Mouse (Mus musculus) cerebellum, adult 11-12 months (tissue): ENCODE data around the gene Abca8a.
"Not testable (repeated sequence)": the region's sequence is repeated elsewhere in the genome, so short reads cannot be mapped to it uniquely, and the experiment has no call there.

Experiments used
- DNase-seq: peaks from one replicate; pipeline ENCODE4 v3.0.0; 2022

The Abca8a gene

DNA sequence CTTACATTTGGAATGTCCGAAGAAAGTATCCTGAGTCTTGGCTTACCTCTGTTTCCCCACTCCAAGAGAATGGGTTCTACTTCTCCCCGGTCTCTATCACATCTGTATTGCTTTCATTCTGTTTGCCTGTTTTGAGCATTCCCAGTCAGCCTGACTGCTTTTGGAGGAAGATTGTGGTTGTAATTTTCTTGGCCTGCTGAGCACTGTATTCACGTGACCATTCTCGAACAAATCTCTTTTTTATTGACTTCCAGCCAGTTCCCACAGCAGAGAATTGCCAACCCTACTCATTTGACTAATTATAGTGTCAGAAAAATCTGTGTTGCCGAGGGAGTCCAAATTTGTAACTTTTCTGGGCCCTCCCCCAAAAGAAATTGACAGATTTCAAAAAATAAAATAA lies at the start of gene Abca8a:
Abca8a (minus strand) TSS at position 121 of the 400 bp plus-strand sequence.
- DNase-seq, result no peak

DNA sequence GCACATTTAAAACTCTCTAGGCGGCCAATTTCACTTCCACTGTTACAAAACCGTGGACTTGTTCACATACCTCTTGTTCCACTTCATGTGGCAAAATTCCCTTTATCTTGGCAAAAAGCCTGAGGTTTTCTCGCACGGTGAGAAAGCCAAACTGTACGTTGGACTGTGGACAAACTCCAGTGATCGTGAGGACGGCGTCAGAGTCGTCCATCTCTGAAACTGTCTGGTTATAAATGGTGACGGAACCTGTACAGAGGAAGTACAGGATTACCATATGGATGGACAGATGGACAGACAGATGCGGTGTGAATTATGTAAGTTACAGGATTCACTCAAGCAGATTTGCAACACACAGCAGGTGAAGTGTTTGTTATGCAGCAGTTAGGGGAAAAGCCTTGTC lies 49.6 kb upstream of the Abca8a start:
- no peak for DNase-seq

DNA sequence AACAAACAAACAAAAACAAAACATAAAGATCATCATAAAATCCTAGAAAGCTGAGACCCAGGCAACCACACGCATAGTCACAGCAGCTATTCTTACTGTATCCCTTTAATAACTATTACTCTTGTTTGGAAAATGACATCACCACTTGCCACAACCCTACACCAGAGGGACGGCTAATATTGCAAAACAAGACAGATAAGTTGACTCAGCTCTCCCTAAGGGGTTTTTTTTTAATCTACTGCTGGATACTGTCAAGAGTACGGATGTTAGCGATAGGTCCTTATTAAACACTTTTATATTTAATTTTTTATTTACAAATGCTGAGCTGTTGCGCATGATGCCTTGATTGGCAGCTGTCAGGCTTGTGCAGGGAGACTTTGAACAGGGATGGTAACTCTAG lies 35.0 kb upstream of the Abca8a start:
- DNase-seq, result no peak

DNA sequence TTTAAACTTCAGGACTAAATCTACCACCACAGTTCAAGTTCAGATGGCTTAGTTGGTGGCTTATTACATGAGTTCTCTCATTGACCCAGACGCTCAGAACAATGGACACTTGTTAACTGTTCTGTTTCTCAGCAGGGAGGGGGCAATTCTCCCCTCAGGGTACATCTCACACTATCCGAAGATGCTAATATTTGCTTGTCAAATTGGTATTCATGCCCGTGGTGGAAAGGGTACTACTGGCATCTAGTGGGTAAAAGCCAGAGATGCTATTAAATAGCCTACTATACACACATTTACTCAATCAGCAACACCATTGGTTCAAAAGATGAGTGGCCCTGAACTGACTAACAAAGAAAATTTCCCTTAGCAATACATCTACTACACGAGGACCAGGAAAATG lies 15.4 kb upstream of the Abca8a start:
- DNase-seq, result no peak

DNA sequence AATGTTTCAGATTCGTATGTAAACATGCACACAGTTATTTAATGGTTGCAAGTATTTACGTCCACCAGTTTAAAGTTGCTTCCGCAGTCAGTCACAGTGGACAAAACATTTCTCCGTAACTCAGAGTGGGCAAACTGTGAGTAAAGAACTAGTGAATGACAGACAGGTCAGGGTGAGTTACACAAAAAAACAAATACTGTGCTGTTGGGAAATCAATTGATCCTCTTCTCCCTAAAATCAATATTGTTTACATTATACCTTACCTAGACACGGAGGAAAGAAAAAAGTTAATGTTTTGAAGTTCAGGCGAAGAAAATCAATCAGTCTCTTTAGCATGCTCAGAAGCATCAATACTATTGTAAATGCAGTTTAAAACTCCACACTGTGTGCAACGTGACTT lies 5.7 kb upstream of the Abca8a start:
- no peak for DNase-seq

DNA sequence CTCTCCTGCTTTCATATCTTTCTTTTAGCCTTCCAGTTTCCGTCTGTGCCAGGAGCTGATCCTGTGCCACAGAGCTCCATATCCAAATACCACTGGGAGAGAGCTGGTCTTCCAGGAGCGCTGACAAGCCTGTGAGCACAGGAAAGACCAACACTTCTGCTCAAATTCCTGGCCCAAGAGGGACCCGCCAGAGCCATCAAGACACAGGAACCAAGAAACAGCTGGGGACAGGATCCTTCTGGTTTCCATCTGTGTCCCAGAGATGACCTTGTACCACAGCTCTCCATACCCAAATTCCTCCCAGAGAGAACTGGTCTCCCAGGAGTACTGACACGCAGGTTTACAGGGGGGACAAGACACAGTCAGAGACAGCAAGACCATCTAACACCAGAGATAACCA lies 3.1 kb upstream of the Abca8a start:
- no peak for DNase-seq

DNA sequence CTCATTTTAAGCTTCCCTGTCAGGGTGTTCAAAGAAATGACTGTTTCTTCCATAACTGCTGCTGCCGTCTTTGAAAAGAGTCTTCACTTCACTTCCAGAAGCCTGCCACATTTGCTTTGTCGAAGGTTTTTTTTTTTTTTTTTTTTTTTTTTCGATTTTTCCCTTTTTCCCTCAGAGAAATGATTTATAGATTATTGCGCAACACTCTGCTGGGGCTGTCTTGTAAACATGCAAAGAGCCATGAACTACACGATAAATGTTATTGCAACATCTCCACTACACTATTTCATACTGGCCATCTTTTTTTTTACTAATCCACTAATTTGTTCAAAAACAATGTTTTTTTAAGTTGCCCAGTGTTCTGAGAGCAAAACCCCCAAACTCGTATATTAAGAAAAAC lies 1.7 kb upstream of the Abca8a start:
- DNase-seq, result no peak

DNA sequence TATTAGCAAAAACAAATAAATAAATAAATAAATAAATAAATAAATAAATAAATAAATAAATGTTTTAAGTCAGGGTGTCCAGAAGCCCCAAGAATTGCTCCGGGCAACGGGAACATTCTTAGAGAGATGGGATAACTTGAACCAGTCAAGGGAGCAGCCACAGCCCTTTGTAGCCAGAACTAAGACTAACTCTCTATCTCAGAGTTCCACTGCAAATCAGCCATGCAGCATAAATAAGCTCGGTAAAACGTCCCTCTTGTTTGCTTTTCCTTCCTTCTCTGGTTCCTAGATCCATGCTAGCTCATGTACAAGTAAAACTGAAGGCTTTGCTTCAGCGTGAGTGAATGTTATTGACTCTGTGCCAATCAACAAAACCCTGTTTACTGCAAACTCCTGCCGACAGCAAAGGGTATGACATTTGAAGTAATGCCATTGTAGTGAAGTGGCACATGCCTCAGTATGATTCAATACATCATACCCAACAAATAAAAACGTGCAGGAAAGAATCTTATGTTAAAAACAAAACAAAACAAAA lies 865 bp downstream of the Abca8a start:
- no peak for DNase-seq

DNA sequence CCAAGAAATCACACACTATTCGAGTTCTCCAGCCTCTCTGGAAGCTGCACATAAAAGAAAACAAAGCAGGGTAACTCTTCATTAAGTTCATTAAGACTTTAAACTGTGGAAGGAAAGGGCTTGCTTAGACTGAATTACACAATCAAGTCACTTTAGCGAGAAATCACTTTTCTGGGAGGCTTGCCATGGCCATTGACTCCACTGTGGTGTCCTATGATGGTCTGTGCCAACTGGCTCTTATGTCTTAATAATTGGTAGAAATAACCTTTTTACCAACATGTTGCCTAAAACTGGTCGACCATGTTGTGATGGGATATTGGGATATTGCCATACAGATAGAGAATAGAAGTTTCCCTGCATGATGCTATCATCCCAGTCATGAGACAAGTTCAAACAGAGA lies 1.5 kb downstream of the Abca8a start:
- DNase-seq, result no peak

DNA sequence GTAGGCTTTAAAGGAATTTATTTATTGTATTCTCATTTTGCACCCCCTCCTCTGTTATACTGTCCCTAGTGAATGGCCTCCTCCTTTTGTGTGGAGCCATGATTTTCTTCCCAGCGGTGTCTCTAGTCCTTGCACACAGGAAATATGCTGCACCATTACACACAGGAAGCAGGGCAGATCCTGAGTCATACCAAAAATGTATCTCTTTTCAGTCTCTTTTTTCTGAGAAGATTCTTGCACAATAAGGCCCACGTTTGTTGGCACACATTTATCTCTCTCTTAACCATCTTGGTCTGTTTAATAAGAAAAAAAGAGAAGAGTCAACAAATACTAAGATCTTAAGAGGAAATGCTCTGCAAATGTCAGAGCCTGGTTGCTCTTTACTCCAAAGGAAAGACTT lies 4.5 kb downstream of the Abca8a start:
- no peak for DNase-seq

DNA sequence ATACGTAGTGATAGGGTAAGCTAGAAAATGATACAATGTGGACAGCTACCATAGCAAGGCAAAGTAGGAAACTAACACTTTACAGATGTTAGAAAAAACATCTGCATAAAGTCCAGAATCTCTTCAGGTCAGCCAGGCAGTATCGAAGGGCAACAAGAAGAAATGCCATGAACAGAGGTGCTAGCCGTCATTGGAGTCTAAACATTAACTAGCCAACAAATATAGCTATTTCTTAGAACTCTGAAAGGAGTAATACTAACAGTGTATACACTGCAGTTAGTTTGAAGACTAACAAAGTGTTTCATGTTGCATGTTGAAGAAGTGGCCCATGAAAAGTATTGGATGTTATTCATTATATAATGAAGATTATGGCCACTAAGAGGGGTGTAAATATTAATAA lies 23.6 kb downstream of the Abca8a start:
- DNase-seq, result no peak

DNA sequence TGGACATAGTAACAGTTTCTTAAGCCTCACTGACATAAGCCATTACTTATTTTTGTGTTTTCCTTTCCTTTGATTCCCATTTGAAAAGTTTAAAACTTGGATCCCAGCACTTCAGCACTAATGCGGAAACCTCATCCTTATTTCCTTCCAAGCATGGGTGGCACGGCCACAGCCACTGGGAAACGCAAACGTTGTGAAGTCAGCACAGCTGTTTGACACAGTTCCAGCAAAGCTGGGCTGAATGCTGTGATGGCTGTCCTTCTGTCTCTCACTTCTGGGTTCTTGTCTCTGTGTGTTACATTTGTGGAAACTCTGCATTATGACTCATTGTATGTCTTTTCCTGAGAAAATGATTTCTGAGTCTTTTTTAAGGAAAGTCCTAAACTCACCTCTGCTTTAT lies 34.7 kb downstream of the Abca8a start:
- no peak for DNase-seq

DNA sequence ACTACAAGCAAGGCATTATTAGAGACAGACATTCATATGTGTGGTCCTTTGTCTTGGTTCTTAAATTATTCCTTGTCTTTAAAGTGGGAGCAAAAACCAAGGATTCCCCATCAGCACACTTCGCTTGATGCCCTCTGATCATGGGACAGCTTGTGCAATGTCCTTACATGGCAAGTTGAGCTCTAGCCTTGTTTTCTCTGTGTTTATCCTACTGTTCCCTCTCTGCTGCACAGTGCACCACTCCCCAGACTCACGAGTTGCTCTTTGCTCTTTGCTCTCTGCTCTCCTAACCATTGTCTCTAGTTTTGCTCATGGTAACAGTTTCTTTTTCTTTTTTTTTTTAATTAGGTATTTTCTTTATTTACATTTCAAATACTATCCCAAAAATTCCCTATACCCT lies 35.7 kb downstream of the Abca8a start:
- no peak for DNase-seq

DNA sequence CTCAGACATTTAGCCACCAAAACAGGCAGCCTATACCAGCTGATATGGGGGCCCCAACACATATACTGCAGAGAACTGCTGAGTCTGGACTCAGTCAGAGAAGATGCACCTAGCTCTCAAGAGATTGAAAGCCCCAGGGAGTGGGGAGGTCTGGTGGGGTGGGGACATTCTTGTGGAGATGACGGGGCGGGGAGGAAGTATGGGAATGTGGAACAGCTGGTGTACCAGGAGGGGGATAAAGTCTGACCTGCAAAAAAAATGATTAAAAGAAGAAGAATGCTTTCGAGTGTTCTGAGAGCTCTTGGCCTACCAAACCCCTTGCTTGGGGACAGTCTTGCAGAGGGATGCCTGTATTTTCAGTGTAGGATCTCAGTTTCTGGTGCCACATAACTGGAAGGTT lies 42.1 kb downstream of the Abca8a start:
- no peak for DNase-seq

DNA sequence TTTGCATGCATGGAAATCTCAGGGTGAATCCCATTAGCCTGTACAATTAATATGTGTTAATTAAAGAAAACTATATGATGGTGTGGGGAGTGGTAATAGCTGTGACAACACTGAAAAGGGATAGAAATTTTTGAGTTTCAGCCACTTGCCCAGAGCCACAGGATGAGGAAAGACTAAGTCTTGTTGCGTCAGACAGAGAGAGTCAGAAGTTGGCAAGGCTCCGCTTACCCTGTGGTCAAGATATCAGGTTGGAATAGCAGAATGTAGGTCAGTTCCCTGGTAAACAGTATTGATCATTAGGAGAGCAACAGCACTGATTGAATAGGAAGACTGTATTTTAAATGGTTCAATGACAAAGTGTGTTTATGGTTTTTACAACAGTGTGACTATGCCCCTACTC lies 58.0 kb downstream of the Abca8a start:
- no peak for DNase-seq

DNA sequence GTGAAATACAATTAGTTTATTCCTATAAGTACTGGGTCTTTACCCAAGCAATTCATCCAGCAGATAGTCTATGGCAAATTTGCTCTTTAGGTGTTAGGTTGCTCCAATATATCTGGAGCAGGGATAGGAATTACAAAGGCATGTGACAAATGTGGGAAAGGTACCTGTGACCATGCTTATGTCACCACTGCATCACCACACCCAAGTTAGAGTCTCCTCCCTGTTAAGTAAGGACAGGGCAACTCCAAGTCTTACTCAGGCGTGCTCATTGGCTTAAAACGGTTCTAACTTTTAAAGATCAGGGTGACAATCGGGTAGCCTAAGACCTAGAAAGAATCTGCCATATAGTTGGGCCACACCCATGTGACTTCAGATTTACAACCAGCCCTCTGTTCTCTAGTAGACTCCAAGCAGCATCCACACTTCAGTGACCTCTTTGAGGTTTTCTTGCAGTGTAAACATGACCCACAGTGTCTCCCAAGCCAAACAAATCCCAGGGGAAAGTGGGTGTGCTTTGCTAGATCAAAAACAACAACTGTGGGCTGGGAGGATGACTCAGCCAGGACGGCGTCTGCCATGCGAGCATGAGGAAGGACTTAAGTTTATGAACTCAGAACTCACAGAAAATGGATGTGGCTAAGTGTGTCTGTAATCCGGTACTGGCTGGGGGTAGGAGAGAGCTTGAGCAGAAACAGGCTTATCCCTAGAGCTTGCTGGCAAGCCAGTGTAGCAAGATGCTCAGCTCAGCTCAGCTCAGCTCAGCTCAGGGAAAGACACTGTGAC lies 66.7 kb downstream of the Abca8a start:
- no peak for DNase-seq

DNA sequence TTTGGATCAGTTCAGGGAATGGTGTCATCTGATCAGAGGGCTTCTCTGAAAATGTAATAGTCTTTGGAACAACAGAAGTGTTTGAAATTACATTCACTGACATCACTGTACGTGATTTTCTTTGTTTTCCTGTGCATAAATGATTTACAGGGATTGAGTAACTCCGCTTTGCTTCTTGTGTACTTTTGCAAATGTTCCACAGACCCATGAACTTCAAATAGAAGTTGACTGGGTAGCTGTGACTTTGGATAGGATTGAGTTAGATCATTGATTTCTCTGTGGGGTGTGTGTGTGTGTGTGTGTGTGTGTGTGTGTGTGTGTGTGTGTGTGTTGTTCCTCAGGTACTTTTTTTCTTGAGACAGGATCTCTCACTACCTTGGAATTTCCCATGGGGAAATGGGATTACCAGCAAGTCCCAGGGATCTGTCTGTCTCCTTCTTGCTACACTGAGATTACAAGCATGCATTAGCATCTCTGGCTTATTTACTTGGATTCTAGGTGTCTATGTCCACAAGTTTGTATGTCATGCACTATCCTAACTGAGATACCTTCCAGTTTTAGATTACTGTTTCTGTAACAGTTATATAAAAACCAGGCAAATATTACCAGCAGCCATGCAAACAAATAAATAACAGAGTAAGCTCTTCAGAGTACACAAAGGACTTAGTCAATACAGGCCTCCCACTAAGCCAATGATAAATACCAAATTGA lies 84.8 kb downstream of the Abca8a start:
- no peak for DNase-seq

DNA sequence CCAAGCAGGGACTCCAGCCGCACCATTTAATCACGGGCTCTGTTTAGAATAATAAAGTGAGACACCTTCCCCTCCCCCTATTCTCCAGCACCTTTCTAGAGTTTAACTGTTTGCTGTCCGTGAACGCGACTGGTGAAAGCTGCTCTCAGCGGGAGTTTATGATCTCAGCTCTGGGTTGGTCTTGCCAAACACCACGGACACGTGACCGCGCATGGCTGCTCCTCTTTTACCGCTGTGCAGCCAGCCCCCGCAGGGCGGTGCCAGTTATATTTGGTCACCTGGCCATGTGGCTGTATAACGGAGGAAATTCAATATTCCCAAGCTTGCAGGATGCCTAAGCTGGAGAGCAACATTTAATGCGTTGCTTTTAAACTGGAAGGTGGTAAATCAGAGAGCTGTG lies 100.2 kb downstream of the Abca8a start, which contains the start of gene Abca8b:
Abca8b (minus strand) TSS at position 222 of the 400 bp plus-strand sequence.
- peak; percentile 93 for DNase-seq

DNA sequence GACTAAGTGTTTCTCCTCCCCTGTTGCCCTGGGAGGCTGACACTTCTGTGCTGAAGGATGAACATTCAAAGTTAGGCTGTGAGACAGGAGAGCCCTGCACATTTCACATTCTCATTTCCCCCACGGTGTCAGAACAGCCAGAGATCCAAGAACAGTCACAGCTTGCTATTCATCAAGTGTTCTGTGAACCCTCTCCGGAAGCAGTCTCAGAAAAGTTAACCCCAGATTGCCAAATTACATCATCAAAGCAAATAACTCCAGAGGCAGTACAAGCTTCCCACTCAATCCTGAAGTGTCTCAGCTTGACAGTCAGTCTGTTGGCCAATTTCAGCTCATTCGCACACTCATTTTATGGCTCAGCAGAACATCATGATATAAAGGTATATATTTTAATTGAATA lies 100.8 kb downstream of the Abca8a start:
- DNase-seq, result peak; percentile 28

DNA sequence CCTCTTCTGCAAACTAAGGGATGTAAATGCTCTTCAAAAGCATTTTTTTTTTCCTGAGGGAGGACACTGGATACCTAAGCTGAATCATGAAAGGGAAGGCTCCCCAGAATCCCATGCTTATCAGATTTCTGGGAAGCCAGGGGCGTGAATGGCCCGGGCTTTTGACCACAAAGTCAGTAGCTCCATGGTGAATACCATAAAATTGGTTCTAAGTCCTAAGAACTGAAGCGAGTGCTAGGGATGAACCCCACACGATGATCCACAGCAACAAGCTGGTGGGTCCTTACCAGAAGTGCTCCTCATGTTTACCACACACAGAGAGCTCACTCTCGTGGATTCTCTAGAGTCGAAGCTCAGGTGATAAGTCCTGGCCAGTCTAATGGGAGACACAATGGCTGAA lies 101.8 kb downstream of the Abca8a start:
- DNase-seq, result no peak

DNA sequence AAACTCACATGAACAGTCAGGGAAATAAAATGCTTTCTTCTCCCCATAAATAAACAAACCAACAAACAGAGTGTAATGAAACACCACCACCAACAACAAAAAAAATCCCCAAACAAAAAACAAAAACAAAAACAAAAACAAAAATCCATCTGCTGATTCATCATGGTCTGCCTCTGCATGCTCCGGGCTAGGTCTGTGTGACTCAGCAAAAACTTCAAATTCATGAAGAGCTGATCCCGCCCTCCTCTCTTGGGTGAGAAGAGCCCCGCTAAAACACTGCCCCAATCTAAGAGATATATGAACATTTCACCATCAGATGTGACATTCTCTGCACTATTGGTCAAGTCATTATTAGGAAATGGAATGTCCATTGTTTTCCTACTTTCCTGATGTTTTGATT lies 104.5 kb downstream of the Abca8a start:
- DNase-seq, result no peak

DNA sequence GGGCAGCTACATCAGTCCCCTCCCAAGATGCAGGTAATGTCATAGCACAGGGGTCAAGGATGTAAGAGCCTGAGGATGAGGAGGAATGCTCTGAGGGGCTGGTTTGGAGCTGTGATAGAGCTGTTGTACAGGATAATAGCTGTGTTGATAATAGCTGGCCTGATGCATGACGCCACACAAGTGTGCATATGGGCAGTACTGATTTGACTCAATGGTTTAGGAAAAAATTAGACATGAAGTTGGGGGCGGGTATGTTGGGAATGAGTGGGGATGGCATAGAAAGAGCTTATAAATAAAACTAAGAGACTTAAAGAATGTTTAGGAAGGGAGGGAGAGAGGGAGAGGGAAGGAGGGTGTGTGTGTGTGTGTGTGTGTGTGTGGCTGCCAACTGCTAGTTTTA lies 105.5 kb downstream of the Abca8a start:
- no peak for DNase-seq

DNA sequence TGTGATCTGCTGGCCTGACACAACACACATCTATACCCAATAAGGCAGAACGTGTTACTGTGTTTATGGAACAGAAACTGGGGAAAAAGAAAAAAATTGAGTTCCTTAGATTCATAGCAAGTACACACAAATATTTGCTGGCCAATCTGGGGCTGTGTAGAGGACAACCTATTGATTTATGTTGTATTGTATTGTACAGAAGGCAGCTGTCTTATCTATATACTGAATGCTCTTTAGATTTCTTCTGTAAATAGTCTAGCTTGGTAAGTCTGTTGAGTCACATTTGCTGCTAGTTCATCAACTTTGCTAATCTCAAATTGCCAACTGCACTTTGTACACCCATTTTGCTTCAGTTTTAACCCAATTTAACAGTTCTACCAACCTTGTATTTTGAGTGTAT lies 107.6 kb downstream of the Abca8a start:
- DNase-seq, result no peak

DNA sequence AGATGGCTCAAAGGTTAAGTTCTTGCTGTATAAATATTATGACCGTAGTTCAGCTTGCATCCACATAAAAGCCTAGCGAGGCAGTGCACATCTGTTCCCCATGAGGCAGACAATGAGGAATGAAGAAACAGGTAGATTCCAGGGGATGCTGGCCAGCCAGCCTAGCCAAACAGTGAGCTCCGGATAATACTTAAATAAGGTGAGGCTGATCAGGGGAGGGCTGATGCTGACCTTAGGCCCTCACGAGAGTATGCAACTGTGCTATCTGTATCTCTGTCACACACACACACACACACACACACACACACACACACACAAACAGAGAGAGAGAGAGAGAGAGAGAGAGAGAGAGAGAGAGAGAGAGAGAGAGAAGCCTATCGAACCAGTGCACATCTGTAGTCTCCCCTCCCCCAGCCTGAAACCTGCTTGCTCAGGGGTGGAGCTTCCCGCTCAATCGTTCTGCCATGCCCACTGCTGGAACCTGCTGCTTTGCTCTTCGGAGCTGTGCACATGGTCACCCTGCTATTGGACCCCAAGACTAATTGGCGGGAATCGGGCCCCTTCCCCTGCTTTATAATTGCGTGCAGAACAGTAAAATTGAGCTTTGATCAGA lies 108.2 kb downstream of the Abca8a start:
- not testable (repeated sequence) for DNase-seq
